Mouse (Mus musculus): ENCODE measurements around the gene Icosl.
"Not testable (repeated sequence)": the region's sequence is repeated elsewhere in the genome, so short reads cannot be mapped to it uniquely, and the experiment has no call there.

GRCm38 (mm10) chr10:78124137-78124536 lies 55.0 kb downstream of the Icosl start:
- TF ChIP-seq POLR2A, CTCF (IDR thresholded peaks at IDR 0.05; ENCODE audit: insufficient read depth, low read depth, low read length): not testable (repeated sequence)

Measured in olfactory bulb, adult 2 months (tissue).